Mouse (Mus musculus) spleen, adult 12 weeks (tissue): ENCODE measurements at regions not wholly inside any gene's neighbourhood (a gene's known extent, or its start where the extent isn't known, plus 50 kb on each side); places are given as distances from the start of the nearest gene placed in this dataset.

Experiments used
- DNase-seq: peaks from one replicate; pipeline ENCODE4 v3.0.0; 2022; ENCODE audit warnings: low spot score

GRCm38 (mm10) chr9:61707296-61707695 lies 207.0 kb downstream of the Rplp1 start:
- no peak for DNase-seq

GRCm38 (mm10) chr9:61706263-61706755 lies 208.0 kb downstream of the Rplp1 start:
- no peak for DNase-seq

GRCm38 (mm10) chr9:61705586-61706233 lies 208.6 kb downstream of the Rplp1 start:
- DNase-seq, result peak; percentile 3

- no peak for DNase-seq
Measured at GRCm38 (mm10) chr9:61703301-61703700, 211.0 kb downstream of the Rplp1 start.

- peak; percentile 53 for DNase-seq
Measured at GRCm38 (mm10) chr9:61702280-61702966, 211.9 kb downstream of the Rplp1 start.

- DNase-seq, result no peak
Measured at GRCm38 (mm10) chr9:61700576-61700975, 213.8 kb downstream of the Rplp1 start.

- no peak for DNase-seq
Measured at GRCm38 (mm10) chr9:61699618-61700017, 214.7 kb downstream of the Rplp1 start.

- no peak for DNase-seq
Measured at GRCm38 (mm10) chr9:61697959-61698358, 216.4 kb downstream of the Rplp1 start.

- DNase-seq, result no peak
Measured at GRCm38 (mm10) chr9:61696831-61697230, 217.5 kb downstream of the Rplp1 start.

- no peak for DNase-seq
Measured at GRCm38 (mm10) chr9:61695821-61696220, 218.5 kb downstream of the Rplp1 start.

- no peak for DNase-seq
Measured at GRCm38 (mm10) chr9:61695381-61695791, 219.0 kb downstream of the Rplp1 start.

- DNase-seq, result no peak
Measured at GRCm38 (mm10) chr9:61694206-61694605, 220.1 kb downstream of the Rplp1 start.

GRCm38 (mm10) chr9:61690786-61691185 lies 223.6 kb downstream of the Rplp1 start:
- DNase-seq, result no peak

- no peak for DNase-seq
Measured at GRCm38 (mm10) chr9:61689939-61690338, 224.4 kb downstream of the Rplp1 start.

- no peak for DNase-seq
Measured at GRCm38 (mm10) chr9:61689516-61689915, 224.8 kb downstream of the Rplp1 start.

GRCm38 (mm10) chr9:61683557-61683956 lies 230.8 kb downstream of the Rplp1 start:
- no peak for DNase-seq

- no peak for DNase-seq
Measured at GRCm38 (mm10) chr9:61682744-61683259, 231.5 kb downstream of the Rplp1 start.

GRCm38 (mm10) chr9:61682316-61682715 lies 232.0 kb downstream of the Rplp1 start:
- no peak for DNase-seq

- no peak for DNase-seq
Measured at GRCm38 (mm10) chr9:61681406-61681805, 232.9 kb downstream of the Rplp1 start.

GRCm38 (mm10) chr9:61680911-61681311 lies 233.4 kb downstream of the Rplp1 start:
- DNase-seq, result no peak

- DNase-seq, result peak; percentile 40
Measured at GRCm38 (mm10) chr9:61679686-61680085, 234.7 kb downstream of the Rplp1 start.

GRCm38 (mm10) chr9:61677603-61678002 lies 236.7 kb downstream of the Rplp1 start:
- no peak for DNase-seq

- no peak for DNase-seq
Measured at GRCm38 (mm10) chr9:61677037-61677436, 237.3 kb downstream of the Rplp1 start.
